Mouse (Mus musculus): ENCODE data around the gene Dlst.

DNA sequence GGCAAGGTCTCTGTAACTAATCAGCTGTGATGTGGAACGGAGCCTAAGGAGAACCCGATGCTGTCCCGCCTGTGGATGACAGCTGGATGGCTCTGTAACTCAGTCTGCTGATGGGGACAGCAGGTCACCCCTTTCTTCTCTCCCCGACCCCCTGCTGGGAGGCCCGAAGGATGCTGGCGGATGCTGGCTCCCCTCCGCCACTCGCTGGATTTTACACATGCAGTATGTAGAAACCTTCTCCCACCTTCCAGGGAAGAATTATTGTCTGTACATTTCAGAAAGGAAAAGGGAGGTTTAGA, 71.7 kb downstream of the Dlst start:
- TF ChIP-seq POLR2A (IDR thresholded peaks at IDR 0.05; ENCODE audit: insufficient read depth, low read depth, low read length) (no peak), CTCF (IDR thresholded peaks at IDR 0.05; ENCODE audit: insufficient read depth, low read depth, low read length) (no peak)

All from olfactory bulb, adult 2 months (tissue).